Mouse (Mus musculus): ENCODE measurements around the gene Armc8.

DNA sequence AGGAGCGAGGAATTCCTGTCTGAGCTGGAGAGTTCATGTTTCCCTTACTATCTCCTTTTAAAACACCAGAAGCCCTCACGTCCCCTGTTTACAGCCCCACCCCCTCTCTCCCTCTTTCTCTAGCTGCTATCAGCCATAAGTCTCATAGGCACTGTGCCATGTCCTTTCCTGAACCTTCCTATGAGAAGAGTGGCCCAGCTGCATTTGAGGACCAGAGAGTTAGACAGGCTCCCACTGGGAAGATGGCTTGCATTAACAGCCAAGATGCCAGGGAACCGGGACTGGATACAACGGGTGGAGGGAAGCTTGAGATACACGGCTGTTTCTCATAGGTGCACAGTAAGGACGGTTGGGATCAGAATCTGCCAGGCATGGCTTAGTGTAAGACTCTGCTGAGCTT is 103.8 kb downstream of the Armc8 start:
- no peak for TF ChIP-seq CTCF (IDR thresholded peaks at IDR 0.05; ENCODE audit: control insufficient read depth, insufficient read depth, low read length)
- no peak for TF ChIP-seq POLR2A (IDR thresholded peaks at IDR 0.05; ENCODE audit: borderline replicate concordance, control insufficient read depth, low read depth, low read length)

Measured in bone marrow, adult 2 months (tissue).